Mouse (Mus musculus) MEL (cell line): ENCODE results near the gene Thrap3. TPM values are rescaled to one million over a fixed set of nuclear protein-coding genes. Genes with fewer than 3 reads are reported as not detected.

ENCODE experiments used
- DNase-seq: peaks from one replicate; pipeline ENCODE4 v3.0.0; 2011; ENCODE audit warnings: low read depth, low spot score
- H3K27ac ChIP-seq: 2 replicates; pipeline ENCODE4 v1.5.1; 2012; ENCODE audit warnings: low read depth, mild to moderate bottlenecking, control low read depth, low read length, moderate library complexity; ENCODE audit not compliant: control insufficient read depth
- H3K27me3 ChIP-seq, 2 experiments: fragments of 150-350 bp in 1 of 2; sonication (generic) in 1 of 2; 2 replicates each; pipeline ENCODE4 v1.6.1; 2012; ENCODE audit warnings: low read length in 2 of 2, mild to moderate bottlenecking in 2 of 2, improper control_type of control experiment in 1 of 2, moderate library complexity in 1 of 2; ENCODE audit not compliant: insufficient read depth in 2 of 2, control insufficient read depth in 1 of 2
- H3K36me3 ChIP-seq, 2 experiments: 2 replicates each; pipeline ENCODE4 v1.6.1; 2012 to 2014; ENCODE audit warnings: low read length in 2 of 2, improper control_type of control experiment in 1 of 2, inconsistent platforms in 1 of 2, mild to moderate bottlenecking in 1 of 2; ENCODE audit not compliant: insufficient read depth in 2 of 2, control insufficient read depth in 1 of 2
- H3K4me1 ChIP-seq, 2 experiments: fragments of 150-350 bp in 1 of 2; sonication (generic) in 1 of 2; 2 replicates each; pipeline ENCODE4 v1.6.1; 2012; ENCODE audit warnings: low read length in 2 of 2, improper control_type of control experiment in 1 of 2, mild to moderate bottlenecking in 1 of 2; ENCODE audit not compliant: insufficient read depth in 2 of 2, control insufficient read depth in 1 of 2
- H3K4me3 ChIP-seq, 2 experiments: fragments of 150-350 bp in 1 of 2; sonication (generic) in 1 of 2; 2 replicates each; pipeline ENCODE4 v1.5.1; 2012; ENCODE audit warnings: low read depth in 2 of 2, low read length in 2 of 2, mild to moderate bottlenecking in 2 of 2, moderate library complexity in 2 of 2, control low read depth in 1 of 2, improper control_type of control experiment in 1 of 2; ENCODE audit not compliant: control insufficient read depth in 1 of 2, insufficient read depth in 1 of 2
- H3K79me2 ChIP-seq: 2 replicates; pipeline ENCODE4 v1.6.1; 2012; ENCODE audit warnings: mild to moderate bottlenecking, low read length, moderate library complexity; ENCODE audit not compliant: control insufficient read depth, poor library complexity, insufficient read depth
- H3K9ac ChIP-seq: 2 replicates; pipeline ENCODE4 v1.6.1; 2012; ENCODE audit warnings: low read depth, mild to moderate bottlenecking, control low read depth, low read length, moderate library complexity; ENCODE audit not compliant: control insufficient read depth, poor library complexity, severe bottlenecking
- H3K9me3 ChIP-seq: fragments of 150-350 bp; sonication (generic); replicated peaks from 2 replicates; pipeline ENCODE4 v1.6.1; 2012; ENCODE audit warnings: mild to moderate bottlenecking, low read length, improper control_type of control experiment, moderate library complexity; ENCODE audit not compliant: insufficient read depth
- BHLHE40 ChIP-seq: IDR thresholded peaks from 2 replicates; pipeline ENCODE4 v1.6.1; 2012; ENCODE audit warnings: low read depth, mild to moderate bottlenecking, inconsistent platforms, low read length, improper control_type of control experiment, borderline replicate concordance
- CHD1 ChIP-seq: IDR thresholded peaks from 2 replicates; pipeline ENCODE4 v1.6.1; 2012; ENCODE audit warnings: low read depth, mild to moderate bottlenecking, inconsistent platforms, low read length, improper control_type of control experiment
- CHD2 ChIP-seq: IDR thresholded peaks from 2 replicates; pipeline ENCODE4 v1.6.1; 2011; ENCODE audit warnings: low read length, improper control_type of control experiment
- CTCF ChIP-seq, 3 experiments: IDR thresholded peaks in 2 of 3; conservative IDR thresholded peaks in 1 of 3; 2 replicates each; pipeline ENCODE4 v1.5.1; 2011 to 2012; ENCODE audit warnings: low read length in 3 of 3, low read depth in 2 of 3, mild to moderate bottlenecking in 2 of 3, improper control_type of control experiment in 1 of 3, inconsistent platforms in 1 of 3, mixed read lengths in 1 of 3, moderate library complexity in 1 of 3; ENCODE audit not compliant: control insufficient read depth in 1 of 3, insufficient read depth in 1 of 3, poor library complexity in 1 of 3, severe bottlenecking in 1 of 3
- E2F4 ChIP-seq: IDR thresholded peaks from 2 replicates; pipeline ENCODE4 v1.6.1; 2011; ENCODE audit warnings: low read depth, low read length, improper control_type of control experiment, borderline replicate concordance
- ELF1 ChIP-seq: IDR thresholded peaks from 2 replicates; pipeline ENCODE4 v1.6.1; 2014; ENCODE audit warnings: low read depth, mild to moderate bottlenecking, inconsistent platforms, low read length, improper control_type of control experiment, moderate library complexity
- HCFC1 ChIP-seq: IDR thresholded peaks from 2 replicates; pipeline ENCODE4 v1.6.1; 2012; ENCODE audit warnings: low read depth, mild to moderate bottlenecking, inconsistent platforms, low read length, improper control_type of control experiment, moderate library complexity
- KAT2A ChIP-seq: conservative IDR thresholded peaks from 2 replicates; pipeline ENCODE4 v1.6.1; 2012; ENCODE audit warnings: low read depth, low read length, improper control_type of control experiment, inconsistent platforms
- MAFK ChIP-seq: IDR thresholded peaks from 2 replicates; pipeline ENCODE4 v1.6.1; 2011; ENCODE audit warnings: low read depth, mild to moderate bottlenecking, low read length, improper control_type of control experiment, borderline replicate concordance
- MEF2A ChIP-seq: IDR thresholded peaks from 2 replicates; pipeline ENCODE4 v1.6.1; 2014; ENCODE audit warnings: low read depth, mild to moderate bottlenecking, inconsistent platforms, low read length, improper control_type of control experiment; ENCODE audit not compliant: poor library complexity, insufficient replicate concordance, severe bottlenecking; ENCODE audit errors: extremely low read depth
- MYB ChIP-seq: IDR thresholded peaks from 2 replicates; pipeline ENCODE4 v1.6.1; 2011; ENCODE audit warnings: mild to moderate bottlenecking, low read depth, low read length, improper control_type of control experiment
- NRF1 ChIP-seq: IDR thresholded peaks from 2 replicates; pipeline ENCODE4 v1.6.1; 2014; ENCODE audit warnings: low read depth, mild to moderate bottlenecking, inconsistent platforms, low read length, improper control_type of control experiment, moderate library complexity; ENCODE audit not compliant: poor library complexity, insufficient read depth, severe bottlenecking
- POLR2A ChIP-seq, 2 experiments: IDR thresholded peaks; 2 replicates each; pipeline ENCODE4 v1.6.1; 2011 to 2012; ENCODE audit warnings: low read length in 2 of 2, mild to moderate bottlenecking in 2 of 2, control low read depth in 1 of 2, improper control_type of control experiment in 1 of 2, low read depth in 1 of 2, moderate library complexity in 1 of 2; ENCODE audit not compliant: control insufficient read depth in 1 of 2, insufficient read depth in 1 of 2, poor library complexity in 1 of 2
- SIN3A ChIP-seq: IDR thresholded peaks from 2 replicates; pipeline ENCODE4 v1.6.1; 2012; ENCODE audit warnings: low read length, improper control_type of control experiment, inconsistent platforms
- SMC3 ChIP-seq: IDR thresholded peaks from 2 replicates; pipeline ENCODE4 v1.6.1; 2011; ENCODE audit warnings: low read depth, low read length, improper control_type of control experiment
- TCF12 ChIP-seq: IDR thresholded peaks from 2 replicates; pipeline ENCODE4 v1.6.1; 2014; ENCODE audit warnings: low read depth, mild to moderate bottlenecking, inconsistent platforms, low read length, improper control_type of control experiment, moderate library complexity
- UBTF ChIP-seq: IDR thresholded peaks from 2 replicates; pipeline ENCODE4 v1.6.1; 2012; ENCODE audit warnings: low read depth, mild to moderate bottlenecking, inconsistent platforms, low read length, improper control_type of control experiment, moderate library complexity, borderline replicate concordance; ENCODE audit not compliant: insufficient read depth
- USF1 ChIP-seq: IDR thresholded peaks from 2 replicates; pipeline ENCODE4 v1.6.1; 2014; ENCODE audit warnings: low read depth, mild to moderate bottlenecking, inconsistent platforms, low read length, improper control_type of control experiment, moderate library complexity
- ZKSCAN1 ChIP-seq: IDR thresholded peaks from 2 replicates; pipeline ENCODE4 v1.6.1; 2012; ENCODE audit warnings: low read depth, mild to moderate bottlenecking, inconsistent platforms, low read length, improper control_type of control experiment, moderate library complexity
- polyA plus RNA-seq, 2 experiments: library from polyadenylated mRNA; stranded (reverse) in 1 of 2; unstranded in 1 of 2; fragments of >175 nt in 1 of 2; fragments of >200 nt in 1 of 2; gene quantifications; 2 replicates each; pipeline versions ENCODE4 v1.2.1 to v1.2.4; 2012; ENCODE audit warnings: low replicate concordance in 2 of 2, low read depth in 1 of 2; ENCODE audit not compliant: insufficient read length in 2 of 2, insufficient read depth in 1 of 2, missing spikeins in 1 of 2
- total RNA-seq: library from RNA; depleted of rRNA; stranded (reverse); fragments of 300-350 nt; gene quantifications from 2 replicates; pipeline ENCODE4 v1.2.3, GENCODE M21; 2012

Gene Thrap3
- total and polyA plus RNA-seq, 3 experiments: 158 to 471 (median 310) TPM

GRCm38 (mm10) chr4:126242510-126242909 lies 40.0 kb upstream of the Thrap3 start:
- DNase-seq: no peak
- Histone ChIP-seq H3K36me3 (no peaks in the 10 kb centered on the region), H3K4me3 (no peak overlapping the region)

GRCm38 (mm10) chr4:126241956-126242355 lies 39.4 kb upstream of the Thrap3 start:
- no peaks in the 10 kb centered on the region for H3K27me3 ChIP-seq
- H3K9me3 ChIP-seq: no peaks in the 10 kb centered on the region
- H3K79me2 ChIP-seq: no peaks in the 10 kb centered on the region
- no peak overlapping the region for H3K9ac ChIP-seq
- no peak overlapping the region for H3K4me3 ChIP-seq
- TF ChIP-seq CTCF (IDR thresholded peaks at IDR 0.05 in 2 of 3, conservative IDR thresholded peaks at IDR 0.05 in 1 of 3; ENCODE audit: control insufficient read depth in 1 of 3, insufficient read depth in 1 of 3, low read depth in 2 of 3, low read length in 3 of 3, poor library complexity in 1 of 3, severe bottlenecking in 1 of 3) (no peak), MAFK (no peak), KAT2A (no peak)
- H3K36me3 ChIP-seq: no peaks in the 10 kb centered on the region; a peak in 1 of 4 replicates
- no peak for DNase-seq
- no peaks in the 10 kb centered on the region for H3K4me1 ChIP-seq
- no peak overlapping the region for H3K27ac ChIP-seq

More at GRCm38 (mm10) chr4:126242510-126242909, 40.0 kb upstream of the Thrap3 start:
- H3K79me2 ChIP-seq: no peaks in the 10 kb centered on the region; the same call in 1 of the 2 replicates
- H3K27ac ChIP-seq: no peak overlapping the region
- TF ChIP-seq UBTF (no peak), BHLHE40 (no peak), ZKSCAN1 (no peak)
- no peaks in the 10 kb centered on the region for H3K4me1 ChIP-seq
- H3K27me3 ChIP-seq: no peaks in the 10 kb centered on the region
- no peaks in the 10 kb centered on the region for H3K9me3 ChIP-seq
- H3K9ac ChIP-seq: no peak overlapping the region

- peaks cover 0 to 4% of the 10 kb centered on the region in 2 experiments; a peak in 3 of 4 replicates for H3K36me3 ChIP-seq
- no peaks in the 10 kb centered on the region for H3K79me2 ChIP-seq
- H3K9ac ChIP-seq: no peak overlapping the region
- TF ChIP-seq CHD1 (no peak), SIN3A (no peak), MYB (no peak), POLR2A (IDR thresholded peaks at IDR 0.05; ENCODE audit: control insufficient read depth in 1 of 2, insufficient read depth in 1 of 2, low read depth in 1 of 2, low read length in 2 of 2, poor library complexity in 1 of 2) (no peak), USF1 (no peak), E2F4 (no peak), ELF1 (no peak), SMC3 (no peak), CHD2 (no peak), NRF1 (no peak), HCFC1 (no peak), TCF12 (no peak), BHLHE40 (no peak), UBTF (no peak), MEF2A (no peak), KAT2A (no peak)
- peaks cover 0 to 4% of the 10 kb centered on the region in 2 experiments; a peak in 2 of 4 replicates for H3K4me1 ChIP-seq
- no peaks in the 10 kb centered on the region for H3K9me3 ChIP-seq
- H3K27ac ChIP-seq: no peak overlapping the region
- no peak for DNase-seq
- no peaks in the 10 kb centered on the region for H3K27me3 ChIP-seq
- no peak overlapping the region for H3K4me3 ChIP-seq
Measured at GRCm38 (mm10) chr4:126239862-126240475, 37.4 kb upstream of the Thrap3 start.
